Mouse (Mus musculus): ENCODE data around the gene Zgrf1.

- no peak for TF ChIP-seq POLR2A (IDR thresholded peaks at IDR 0.05; ENCODE audit: insufficient read length, low read depth)
- no peak for TF ChIP-seq TCF12 (IDR thresholded peaks at IDR 0.05; ENCODE audit: insufficient read depth, poor library complexity, severe bottlenecking)
- no peak for TF ChIP-seq SRF (IDR thresholded peaks at IDR 0.05; ENCODE audit: control insufficient read depth, insufficient read length, low read depth)
- TF ChIP-seq USF1 (IDR thresholded peaks at IDR 0.05; ENCODE audit: low read depth), result no peak
- TF ChIP-seq MYOD1 (IDR thresholded peaks at IDR 0.05; ENCODE audit: control insufficient read depth in 1 of 3, insufficient read length in 2 of 3, low read depth in 2 of 3), result no peak
- no peak for TF ChIP-seq CEBPB (IDR thresholded peaks at IDR 0.05; ENCODE audit: insufficient read depth, poor library complexity, severe bottlenecking)
- TF ChIP-seq E2F4 (IDR thresholded peaks at IDR 0.05; ENCODE audit: insufficient read depth), result no peak
Observed at GRCm38 (mm10) chr3:127631582-127631981, 78.3 kb downstream of the Zgrf1 start.

All from myocyte (in vitro differentiated cells).